Mouse (Mus musculus): ENCODE data around the gene Arf6.

Arf6 gene

DNA sequence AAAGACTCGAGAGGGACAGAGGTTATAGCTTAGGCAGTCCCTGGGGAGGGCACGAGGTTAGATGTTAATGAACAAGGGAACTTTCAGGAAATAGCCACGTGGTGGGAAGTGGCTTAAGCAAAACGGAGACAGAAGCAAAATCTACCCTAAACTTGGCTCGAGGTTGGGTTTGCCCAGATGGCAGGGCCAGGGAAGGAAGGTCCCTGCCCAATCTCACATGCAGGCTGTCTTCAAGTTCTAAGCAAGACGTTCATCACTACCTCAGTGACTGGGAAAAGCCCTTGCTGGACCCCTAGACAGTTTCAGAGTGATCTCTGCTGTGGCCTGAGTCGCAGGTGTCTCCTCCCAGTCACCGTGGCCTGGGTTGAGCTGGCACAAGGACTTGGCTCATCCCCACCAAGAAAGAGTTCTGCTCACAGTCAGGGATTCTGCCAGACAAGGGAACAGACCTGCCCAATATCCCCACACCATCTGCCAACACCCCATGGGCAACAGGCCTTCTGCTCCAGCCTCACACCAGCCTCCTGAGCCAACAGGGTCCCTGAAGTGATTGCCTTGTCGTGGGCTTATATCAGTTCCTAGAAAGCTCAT, 45.8 kb downstream of the Arf6 start:
- Histone ChIP-seq H3K27me3 (ENCODE audit: control insufficient read depth, insufficient read depth, low read length, poor library complexity, severe bottlenecking) (no peaks in the 10 kb centered on the region), H3K36me3 (ENCODE audit: control insufficient read depth, insufficient read depth, low read length, poor library complexity, severe bottlenecking) (no peaks in the 10 kb centered on the region)
- peak; percentile 82 for DNase-seq (ENCODE audit: low read depth, low spot score)

- Histone ChIP-seq H3K27me3 (ENCODE audit: control insufficient read depth, insufficient read depth, low read length, poor library complexity, severe bottlenecking) (no peaks in the 10 kb centered on the region), H3K36me3 (ENCODE audit: control insufficient read depth, insufficient read depth, low read length, poor library complexity, severe bottlenecking) (no peaks in the 10 kb centered on the region)
- DNase-seq (ENCODE audit: low read depth, low spot score) = no peak
Measured at GRCm38 (mm10) chr12:69418606-69419005, 46.7 kb downstream of the Arf6 start.

DNA sequence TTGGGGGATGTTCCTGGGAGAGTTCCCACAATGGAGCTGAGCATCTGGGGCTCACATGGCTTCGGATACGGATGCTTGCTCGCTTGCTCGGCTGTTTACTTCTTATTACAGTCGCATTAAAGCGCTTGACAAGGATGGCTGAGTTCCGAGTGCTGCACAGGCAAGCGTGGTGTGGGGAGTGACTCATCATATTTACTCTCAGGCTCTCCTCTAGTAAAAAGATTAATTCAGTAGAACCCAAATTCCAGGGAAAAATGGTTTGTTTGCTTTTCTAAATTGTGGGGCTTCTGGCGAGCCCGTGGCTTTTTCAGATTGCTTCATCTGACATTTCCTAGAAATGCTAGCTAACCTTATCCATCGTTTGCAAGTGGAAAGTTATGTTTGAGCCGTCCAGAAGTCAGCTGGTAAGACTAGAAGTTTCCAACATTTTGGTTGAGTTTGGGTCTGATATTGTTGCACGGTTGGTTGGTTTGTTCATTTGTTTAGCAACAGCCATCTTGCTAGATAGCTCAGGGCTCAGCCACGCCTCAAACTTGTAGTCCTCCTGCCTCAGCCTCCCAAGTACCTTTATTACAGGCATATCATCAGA, 47.2 kb downstream of the Arf6 start:
- no peak for DNase-seq (ENCODE audit: low read depth, low spot score)
- Histone ChIP-seq H3K27me3 (ENCODE audit: control insufficient read depth, insufficient read depth, low read length, poor library complexity, severe bottlenecking) (no peaks in the 10 kb centered on the region), H3K36me3 (ENCODE audit: control insufficient read depth, insufficient read depth, low read length, poor library complexity, severe bottlenecking) (no peaks in the 10 kb centered on the region)

DNA sequence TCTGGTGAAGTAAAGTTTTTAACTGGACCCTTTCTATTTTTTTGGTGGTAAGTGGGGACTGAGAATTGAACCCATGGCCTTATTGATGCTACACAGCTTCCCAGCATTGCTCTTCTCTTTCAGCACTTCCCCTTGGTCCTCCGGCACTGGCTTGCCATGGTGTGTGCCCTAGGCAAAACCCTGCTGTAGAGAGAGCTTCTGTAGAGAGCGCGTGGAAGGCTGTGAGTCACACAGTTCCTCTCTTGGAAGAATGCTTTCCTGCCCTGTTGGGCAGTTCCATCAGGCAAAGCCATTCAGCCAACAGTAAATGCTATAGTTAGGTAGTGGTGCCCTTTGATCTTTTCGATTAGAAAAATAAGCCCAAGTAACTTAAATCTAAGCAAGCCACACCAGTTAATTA, 47.7 kb downstream of the Arf6 start:
- DNase-seq (ENCODE audit: low read depth, low spot score) = no peak
- Histone ChIP-seq H3K27me3 (ENCODE audit: control insufficient read depth, insufficient read depth, low read length, poor library complexity, severe bottlenecking) (no peaks in the 10 kb centered on the region), H3K36me3 (ENCODE audit: control insufficient read depth, insufficient read depth, low read length, poor library complexity, severe bottlenecking) (no peaks in the 10 kb centered on the region)

DNA sequence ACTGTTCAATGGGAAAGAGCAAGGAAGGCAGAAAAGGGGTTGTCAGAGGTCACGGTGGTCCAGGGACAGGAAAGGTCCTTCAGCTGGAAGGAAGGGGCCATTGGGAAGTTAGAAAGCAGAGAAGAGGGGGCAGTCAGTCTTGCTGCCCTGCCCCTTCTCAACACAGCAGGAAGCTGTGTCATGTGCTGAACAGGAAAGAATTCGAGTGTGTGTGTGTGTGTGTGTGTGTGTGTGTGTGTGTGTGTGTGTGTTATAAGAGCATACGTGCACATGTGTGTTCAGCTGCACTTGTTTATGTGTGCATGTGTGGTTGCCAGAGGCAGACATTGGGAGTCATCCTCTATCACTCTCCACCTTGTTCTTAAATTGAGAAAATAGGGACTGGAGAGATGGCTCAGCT, 48.8 kb downstream of the Arf6 start:
- no peaks in the 10 kb centered on the region for H3K36me3 ChIP-seq (ENCODE audit: control insufficient read depth, insufficient read depth, low read length, poor library complexity, severe bottlenecking)
- no peaks in the 10 kb centered on the region for H3K27me3 ChIP-seq (ENCODE audit: control insufficient read depth, insufficient read depth, low read length, poor library complexity, severe bottlenecking)
- peak; percentile 51 for DNase-seq (ENCODE audit: low read depth, low spot score)

- Histone ChIP-seq H3K36me3 (ENCODE audit: control insufficient read depth, insufficient read depth, low read length, poor library complexity, severe bottlenecking) (no peaks in the 10 kb centered on the region), H3K27me3 (ENCODE audit: control insufficient read depth, insufficient read depth, low read length, poor library complexity, severe bottlenecking) (no peaks in the 10 kb centered on the region)
- peak; percentile 85 for DNase-seq (ENCODE audit: low read depth, low spot score)
Measured at GRCm38 (mm10) chr12:69422827-69423537, 51.0 kb downstream of the Arf6 start.
